Mouse (Mus musculus) v-Abl transformed pro-B cells (cell line): ENCODE measurements around the gene Ttc41.

ENCODE experiments used
- in situ Hi-C, 2 experiments: fragments of 400-800 bp; cut with MboI; formaldehyde crosslinking; loops; one replicate each; pipeline ENCODE4 v1.15.1; 2025; ENCODE audit not compliant: unreplicated experiment in 2 of 2

Ttc41 gene

GRCm38 (mm10) chr10:86735036-86735435, 29.4 kb downstream of the Ttc41 start:
- in situ Hi-C loops = loop anchor here (25.0 kb wide), 2 partner anchors 423 to 673 kb away; partner anchors contain the start of gene Timp3 (in 1 of the 2)

- in situ Hi-C loops = loop anchor here (25.0 kb wide), 2 partner anchors 431 to 681 kb away; partner anchors contain the start of gene Timp3 (in 1 of the 2)
These were observed 37.3 kb downstream of the Ttc41 start for GRCm38 (mm10) chr10:86742918-86743317.

- in situ Hi-C loops = loop anchor here (25.0 kb wide), 2 partner anchors 432 to 682 kb away; partner anchors contain the start of gene Timp3 (in 1 of the 2)
These were observed 38.7 kb downstream of the Ttc41 start for GRCm38 (mm10) chr10:86744306-86744705.

- in situ Hi-C loops = loop anchor here in 1 of 2 experiments (25.0 kb wide), 2 partner anchors 206 to 756 kb away; partner anchors contain the start of gene Pah
These were observed 50.3 kb downstream of the Ttc41 start for GRCm38 (mm10) chr10:86755816-86756502.

GRCm38 (mm10) chr10:86757724-86758123, 52.1 kb downstream of the Ttc41 start:
- in situ Hi-C loops = loop anchor here in 1 of 2 experiments (25.0 kb wide), 2 partner anchors 205 to 755 kb away; partner anchors contain the start of gene Pah

GRCm38 (mm10) chr10:86758211-86758610, 52.6 kb downstream of the Ttc41 start:
- in situ Hi-C loops = loop anchor here in 1 of 2 experiments (25.0 kb wide), 2 partner anchors 204 to 754 kb away; partner anchors contain the start of gene Pah

GRCm38 (mm10) chr10:86761236-86761635, 55.6 kb downstream of the Ttc41 start:
- in situ Hi-C loops = loop anchor here in 1 of 2 experiments (25.0 kb wide), 2 partner anchors 201 to 751 kb away; partner anchors contain the start of gene Pah

- in situ Hi-C loops = loop anchor here in 1 of 2 experiments (25.0 kb wide), 2 partner anchors 200 to 750 kb away; partner anchors contain the start of gene Pah
These were observed 56.2 kb downstream of the Ttc41 start for GRCm38 (mm10) chr10:86761722-86762383.

GRCm38 (mm10) chr10:86762384-86762730, 56.7 kb downstream of the Ttc41 start:
- in situ Hi-C loops = loop anchor here in 1 of 2 experiments (25.0 kb wide), 2 partner anchors 200 to 750 kb away; partner anchors contain the start of gene Pah

- in situ Hi-C loops = loop anchor here in 1 of 2 experiments (25.0 kb wide), 2 partner anchors 199 to 749 kb away; partner anchors contain the start of gene Pah
These were observed 58.1 kb downstream of the Ttc41 start, which contains the start of gene Gm49358 for GRCm38 (mm10) chr10:86763672-86764071. Gene Gm49358, plus strand, starts transcription at chr10:86763972.

- in situ Hi-C loops = loop anchor here in 1 of 2 experiments (25.0 kb wide), 2 partner anchors 197 to 747 kb away; partner anchors contain the start of gene Pah
These were observed 59.8 kb downstream of the Ttc41 start for GRCm38 (mm10) chr10:86765344-86765966.

GRCm38 (mm10) chr10:86769216-86769615, 63.6 kb downstream of the Ttc41 start:
- in situ Hi-C loops = loop anchor here in 1 of 2 experiments (25.0 kb wide), 2 partner anchors 193 to 743 kb away; partner anchors contain the start of gene Pah

- in situ Hi-C loops = loop anchor here in 1 of 2 experiments (25.0 kb wide), 2 partner anchors 193 to 743 kb away; partner anchors contain the start of gene Pah
These were observed 64.2 kb downstream of the Ttc41 start for GRCm38 (mm10) chr10:86769797-86770196.

GRCm38 (mm10) chr10:86771701-86772100, 66.1 kb downstream of the Ttc41 start:
- in situ Hi-C loops = loop anchor here in 1 of 2 experiments (25.0 kb wide), 2 partner anchors 191 to 741 kb away; partner anchors contain the start of gene Pah

GRCm38 (mm10) chr10:86772231-86772631, 66.6 kb downstream of the Ttc41 start:
- in situ Hi-C loops = loop anchor here in 1 of 2 experiments (25.0 kb wide), 2 partner anchors 190 to 740 kb away; partner anchors contain the start of gene Pah

GRCm38 (mm10) chr10:86773360-86773759, 67.7 kb downstream of the Ttc41 start:
- in situ Hi-C loops = loop anchor here in 1 of 2 experiments (25.0 kb wide), 2 partner anchors 189 to 739 kb away; partner anchors contain the start of gene Pah

GRCm38 (mm10) chr10:86776281-86776680, 70.7 kb downstream of the Ttc41 start:
- in situ Hi-C loops = loop anchor here in 1 of 2 experiments (25.0 kb wide), 1 partner anchor 336 kb away; no protein-coding TSS in a partner anchor

GRCm38 (mm10) chr10:86777614-86778319, 72.2 kb downstream of the Ttc41 start:
- in situ Hi-C loops = loop anchor here in 1 of 2 experiments (25.0 kb wide), 1 partner anchor 335 kb away; no protein-coding TSS in a partner anchor
